Mouse (Mus musculus) thymus, adult 18-20 months (tissue): ENCODE measurements around the gene Tmem126b.

Experiments
- DNase-seq, 2 experiments: peaks; one replicate each; pipeline ENCODE4 v3.0.0; 2022; ENCODE audit warnings: mixed read lengths in 2 of 2

Tmem126b gene

GRCm38 (mm10) chr7:90475793-90476312 is at the start of gene Tmem126b:
Gene Tmem126b (minus strand): TSS chr7:90476001.
- peak; percentile 99 for DNase-seq

- no peak for DNase-seq
These were observed 36.5 kb upstream of the Tmem126b start for GRCm38 (mm10) chr7:90512293-90512692.

- no peak for DNase-seq
These were observed 32.3 kb upstream of the Tmem126b start for GRCm38 (mm10) chr7:90508124-90508523.

GRCm38 (mm10) chr7:90482607-90483006 is 6.8 kb upstream of the Tmem126b start:
- no peak for DNase-seq

- no peak for DNase-seq
These were observed 778 bp upstream of the Tmem126b start, which contains the start of gene Dlg2 for GRCm38 (mm10) chr7:90476313-90477245. Gene Dlg2 (plus strand): TSS chr7:90476672.

- DNase-seq = no peak
These were observed 2.3 kb downstream of the Tmem126b start for GRCm38 (mm10) chr7:90473511-90473910.

GRCm38 (mm10) chr7:90461441-90461840 is 14.4 kb downstream of the Tmem126b start:
- DNase-seq = no peak

- DNase-seq = peak; percentile 36 to 39
These were observed 14.9 kb downstream of the Tmem126b start for GRCm38 (mm10) chr7:90460930-90461329.

- no peak for DNase-seq
These were observed 15.5 kb downstream of the Tmem126b start for GRCm38 (mm10) chr7:90460330-90460729.

GRCm38 (mm10) chr7:90457517-90457916 is 18.3 kb downstream of the Tmem126b start:
- no peak for DNase-seq

- peak; percentile 44 to 59 for DNase-seq
These were observed 18.8 kb downstream of the Tmem126b start, which contains the start of gene Tmem126a for GRCm38 (mm10) chr7:90456845-90457468. Gene Tmem126a (minus strand): TSS chr7:90457229.

GRCm38 (mm10) chr7:90456149-90456844 is 19.5 kb downstream of the Tmem126b start:
- no peak for DNase-seq

- DNase-seq = no peak
These were observed 31.6 kb downstream of the Tmem126b start for GRCm38 (mm10) chr7:90444206-90444605.

GRCm38 (mm10) chr7:90443101-90444091 is 32.4 kb downstream of the Tmem126b start:
- peak; percentile 58 to 66 for DNase-seq

- peak; percentile 91 to 94 for DNase-seq
These were observed 33.2 kb downstream of the Tmem126b start, which contains the start of gene Crebzf for GRCm38 (mm10) chr7:90442518-90443080. Gene Crebzf (plus strand): TSS chr7:90442729.

GRCm38 (mm10) chr7:90442070-90442469 is 33.7 kb downstream of the Tmem126b start:
- DNase-seq = no peak

- DNase-seq = no peak
These were observed 35.8 kb downstream of the Tmem126b start for GRCm38 (mm10) chr7:90440044-90440443.

GRCm38 (mm10) chr7:90432221-90432620 is 43.6 kb downstream of the Tmem126b start:
- no peak for DNase-seq

GRCm38 (mm10) chr7:90427006-90427405 is 48.8 kb downstream of the Tmem126b start:
- no peak for DNase-seq

GRCm38 (mm10) chr7:90426020-90427001 is 49.5 kb downstream of the Tmem126b start, which contains the start of gene Ccdc89:
Gene Ccdc89 (plus strand): TSS chr7:90426577.
- peak in 1 of 2 experiments; percentile 11 for DNase-seq
